Mouse (Mus musculus) right cerebral cortex, postnatal 14 days (tissue): ENCODE data around the gene Sspo.
"Not testable (repeated sequence)": the region's sequence is repeated elsewhere in the genome, so short reads cannot be mapped to it uniquely, and the experiment has no call there.

ENCODE experiments used
- DNase-seq: peaks from one replicate; pipeline ENCODE4 v3.0.0; 2022

The Sspo gene

GRCm38 (mm10) chr6:48489741-48490140 is 41.7 kb downstream of the Sspo start:
- DNase-seq = peak; percentile 5

- peak; percentile 2 for DNase-seq
Measured at GRCm38 (mm10) chr6:48491361-48491760, 43.3 kb downstream of the Sspo start.

- no peak for DNase-seq
Measured at GRCm38 (mm10) chr6:48493136-48493730, 45.2 kb downstream of the Sspo start.

GRCm38 (mm10) chr6:48497521-48497920 is 49.5 kb downstream of the Sspo start:
- no peak for DNase-seq

GRCm38 (mm10) chr6:48503847-48504240 is 55.8 kb downstream of the Sspo start:
- no peak for DNase-seq

GRCm38 (mm10) chr6:48504241-48504854 is 56.3 kb downstream of the Sspo start:
- peak; percentile 74 for DNase-seq

GRCm38 (mm10) chr6:48508087-48508486 is 60.1 kb downstream of the Sspo start:
- DNase-seq = no peak

- DNase-seq = no peak
Measured at GRCm38 (mm10) chr6:48510426-48510825, 62.4 kb downstream of the Sspo start.

GRCm38 (mm10) chr6:48511861-48512260 is 63.8 kb downstream of the Sspo start:
- DNase-seq = no peak

- DNase-seq = not testable (repeated sequence)
Measured at GRCm38 (mm10) chr6:48524882-48525281, 76.9 kb downstream of the Sspo start.

GRCm38 (mm10) chr6:48527901-48528300 is 79.9 kb downstream of the Sspo start:
- DNase-seq = no peak

- DNase-seq = no peak
Measured at GRCm38 (mm10) chr6:48529261-48529660, 81.2 kb downstream of the Sspo start.

- DNase-seq = no peak
Measured at GRCm38 (mm10) chr6:48529871-48530440, 81.9 kb downstream of the Sspo start.

- DNase-seq = no peak
Measured at GRCm38 (mm10) chr6:48530862-48531261, 82.8 kb downstream of the Sspo start.

- DNase-seq = no peak
Measured at GRCm38 (mm10) chr6:48533475-48533874, 85.4 kb downstream of the Sspo start.

GRCm38 (mm10) chr6:48534913-48535312 is 86.9 kb downstream of the Sspo start:
- no peak for DNase-seq

GRCm38 (mm10) chr6:48536091-48536490 is 88.1 kb downstream of the Sspo start:
- no peak for DNase-seq

- peak; percentile 93 for DNase-seq
Measured at GRCm38 (mm10) chr6:48537105-48537954, 89.3 kb downstream of the Sspo start, which contains the start of gene Atp6v0e2. Atp6v0e2 (plus strand) TSS chr6:48537615.

GRCm38 (mm10) chr6:48538841-48539737 is 91.1 kb downstream of the Sspo start:
- DNase-seq = peak; percentile 86

- no peak for DNase-seq
Measured at GRCm38 (mm10) chr6:48539860-48540259, 91.8 kb downstream of the Sspo start.

GRCm38 (mm10) chr6:48540721-48541120 is 92.7 kb downstream of the Sspo start:
- no peak for DNase-seq
